Mouse (Mus musculus) gastrocnemius, postnatal 10 days (tissue): Measurements from ENCODE around the gene Bad. TPM values are rescaled to one million over a fixed set of nuclear protein-coding genes. Genes with fewer than 3 reads are reported as not detected.

Experiments used
- DNase-seq: peaks from one replicate; pipeline ENCODE4 v3.0.0; 2021; ENCODE audit warnings: mixed read lengths
- total RNA-seq, 2 experiments: library from RNA; stranded (reverse); gene quantifications; 2 replicates each; pipeline ENCODE4 v1.2.3; 2021

Bad gene
- total RNA-seq, 2 experiments from 2014 or later, result 16.0 to 21.4 TPM

DNA sequence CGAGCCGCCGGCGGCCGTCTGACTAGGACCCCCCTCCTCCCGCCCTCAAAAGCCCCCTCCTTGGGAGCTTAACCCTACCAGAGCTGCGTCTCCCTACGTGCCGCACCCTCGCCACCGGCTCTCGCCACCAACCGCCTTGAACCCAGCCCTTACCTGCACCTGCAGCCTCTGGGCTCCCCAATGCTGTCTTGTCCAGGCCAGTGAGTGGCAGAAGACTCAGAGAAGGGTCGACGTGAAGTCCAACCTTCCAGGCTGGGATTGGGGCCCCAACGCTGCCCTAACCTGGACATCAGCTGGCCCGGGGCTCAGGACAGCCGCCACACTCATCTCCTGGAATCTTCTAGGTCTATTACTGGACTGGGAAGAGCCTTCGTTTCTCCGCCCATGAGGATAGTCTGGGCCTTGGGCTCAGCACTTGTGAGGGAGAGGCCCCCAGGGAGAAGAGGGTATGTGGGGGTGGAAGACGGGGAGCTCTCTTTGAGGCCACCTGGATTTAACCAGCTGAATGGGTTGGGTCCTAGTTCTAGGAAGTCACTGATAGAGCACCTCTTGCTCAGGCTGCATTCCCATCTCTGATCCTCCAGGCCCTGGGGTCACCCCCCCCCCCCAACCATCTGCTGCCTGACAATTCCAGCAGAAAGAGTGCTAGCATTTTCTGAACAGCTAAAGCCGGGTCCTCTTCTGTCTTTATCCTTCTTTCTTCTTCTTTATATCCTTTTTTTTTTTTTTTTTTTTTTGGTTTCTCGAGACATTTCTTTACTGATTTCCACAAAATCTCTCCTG, 7.3 kb upstream of the Bad start, which contains the start of gene Kcnk4:
TSS of gene Kcnk4 (minus strand) at position 321 of the 783 bp plus-strand sequence.
- no peak for DNase-seq

- no peak for DNase-seq
Measured at GRCm38 (mm10) chr19:6936299-6936698, 5.4 kb upstream of the Bad start.

DNA sequence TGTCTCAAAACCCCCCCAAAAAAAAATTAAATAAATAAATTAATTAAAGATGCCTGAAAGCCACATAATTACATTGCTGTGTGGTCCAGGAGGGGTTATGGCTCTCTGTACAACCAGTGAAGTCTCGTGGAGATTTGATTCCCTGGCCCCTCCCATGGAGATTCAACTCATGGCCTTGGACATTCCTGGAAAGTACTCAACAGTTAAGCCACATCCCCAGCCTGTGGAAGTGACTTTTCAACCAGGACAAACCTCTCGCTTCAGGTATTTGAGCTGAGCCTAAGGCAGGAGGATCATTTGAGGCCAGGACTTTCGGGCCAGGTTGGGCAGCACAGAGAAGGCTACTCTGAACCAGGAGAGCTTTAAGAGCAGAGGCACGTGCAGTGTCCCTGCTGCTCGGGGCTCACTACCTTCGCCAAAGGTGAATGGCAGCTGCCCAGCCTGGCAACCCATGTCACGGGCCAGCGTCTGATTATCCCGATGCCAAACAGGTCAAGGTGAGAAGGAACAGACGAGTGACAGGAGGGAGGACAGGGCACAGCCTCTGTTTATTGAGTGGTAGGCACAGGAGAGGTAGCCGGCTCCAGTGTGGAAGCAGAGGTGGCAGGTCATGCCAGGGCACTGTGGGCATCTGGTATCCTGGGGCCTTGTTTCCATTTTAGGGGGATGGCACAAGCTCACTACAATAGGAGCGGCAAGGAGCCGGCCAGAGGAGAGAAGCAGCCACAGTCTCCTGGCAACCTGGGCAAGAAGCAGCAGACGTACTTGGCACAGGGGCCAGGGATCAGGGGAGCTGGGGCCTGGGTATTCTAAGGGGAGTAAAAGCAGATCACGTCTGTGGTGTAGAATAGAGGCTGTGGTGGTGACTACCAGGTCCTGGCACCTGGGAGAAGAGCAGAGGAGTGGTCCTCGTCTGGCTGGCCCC, 3.9 kb upstream of the Bad start:
- no peak for DNase-seq

DNA sequence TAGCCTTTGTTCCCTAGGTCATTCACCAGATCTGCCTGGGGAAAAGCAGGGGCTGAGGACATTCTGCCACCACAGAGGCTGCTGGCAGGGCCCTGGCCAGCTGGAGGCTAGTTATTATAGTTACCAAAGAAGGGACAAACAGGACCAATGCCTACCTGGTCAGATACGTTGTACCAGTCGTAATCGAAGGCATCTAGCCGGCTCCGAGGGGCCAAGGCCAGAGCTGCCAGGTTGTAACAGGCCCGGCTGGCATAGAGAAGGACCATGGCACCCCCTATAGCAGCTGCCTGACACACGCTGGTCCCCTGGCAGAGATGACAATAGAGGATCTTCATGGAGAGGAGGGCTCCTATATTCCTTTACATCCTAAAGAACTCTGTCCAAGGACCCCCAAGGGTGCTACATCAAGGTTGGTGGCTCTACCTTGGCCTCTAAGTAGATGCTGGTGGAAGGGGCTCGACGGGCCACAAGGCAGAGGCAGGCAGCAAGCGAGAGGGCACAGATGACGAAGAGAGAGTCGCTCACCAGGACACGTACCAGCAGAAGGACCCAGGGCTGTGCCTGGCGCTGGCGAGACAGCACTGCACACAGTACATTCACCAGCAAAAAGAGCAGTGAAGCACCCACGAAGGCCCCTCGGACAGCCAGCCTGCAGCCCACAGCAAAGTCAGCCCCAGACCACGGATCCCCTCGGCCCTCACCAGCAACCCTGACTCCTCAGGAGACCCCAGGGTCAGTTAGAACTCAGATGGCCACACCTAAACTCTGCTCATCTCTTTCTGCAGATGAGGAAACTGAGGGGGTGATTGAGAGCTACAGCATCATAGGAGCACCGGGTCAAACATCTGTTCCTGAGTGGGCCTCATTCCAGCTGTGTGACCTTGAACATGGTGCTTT, 2.3 kb upstream of the Bad start:
- DNase-seq, result no peak

DNA sequence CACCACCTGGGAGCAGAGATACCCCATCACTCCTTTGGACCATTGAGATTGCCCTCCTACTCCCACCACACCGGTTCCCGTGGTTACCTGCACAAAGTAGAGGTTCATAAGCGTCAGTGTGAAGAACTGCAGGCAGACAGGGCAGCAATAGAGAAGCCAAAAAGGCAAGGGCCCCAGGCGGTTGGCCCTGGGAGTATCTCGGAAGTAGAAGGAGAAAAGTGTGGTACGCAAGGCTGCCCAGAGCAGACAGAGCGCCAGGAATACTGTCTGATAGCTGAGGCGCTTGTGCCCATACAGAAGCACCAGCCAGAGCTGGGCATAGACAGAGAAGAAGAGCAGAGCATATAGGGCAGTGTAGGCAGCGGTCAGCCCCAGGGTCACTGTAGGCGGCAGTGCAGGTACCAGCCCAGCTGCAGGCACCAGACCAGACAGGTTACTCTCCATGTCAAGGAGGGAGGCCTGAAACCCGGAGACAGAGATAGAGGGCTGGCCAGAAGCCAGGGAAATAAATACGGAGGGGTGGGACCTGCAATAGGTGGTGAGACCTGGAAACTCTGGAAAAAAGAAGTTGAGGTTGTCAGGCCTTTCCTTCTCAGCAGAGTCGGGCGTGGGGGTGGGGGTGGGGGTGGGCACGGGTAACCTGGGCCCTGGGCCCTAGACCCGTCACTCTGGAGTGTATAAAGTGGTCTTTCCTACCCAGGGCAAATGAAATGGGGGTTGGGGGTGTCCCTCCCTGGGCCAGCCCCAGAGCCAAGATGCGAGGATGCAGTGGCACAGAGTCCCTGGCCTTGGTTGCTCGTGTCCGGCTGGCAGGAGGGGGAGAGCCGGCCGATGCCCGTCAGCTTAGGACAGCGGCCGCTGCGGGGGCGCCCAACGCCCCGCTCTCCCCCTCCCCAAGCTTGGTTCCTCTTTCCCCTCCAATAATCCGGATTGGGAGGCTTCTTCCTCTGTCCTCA, 987 bp upstream of the Bad start:
- no peak for DNase-seq

DNA sequence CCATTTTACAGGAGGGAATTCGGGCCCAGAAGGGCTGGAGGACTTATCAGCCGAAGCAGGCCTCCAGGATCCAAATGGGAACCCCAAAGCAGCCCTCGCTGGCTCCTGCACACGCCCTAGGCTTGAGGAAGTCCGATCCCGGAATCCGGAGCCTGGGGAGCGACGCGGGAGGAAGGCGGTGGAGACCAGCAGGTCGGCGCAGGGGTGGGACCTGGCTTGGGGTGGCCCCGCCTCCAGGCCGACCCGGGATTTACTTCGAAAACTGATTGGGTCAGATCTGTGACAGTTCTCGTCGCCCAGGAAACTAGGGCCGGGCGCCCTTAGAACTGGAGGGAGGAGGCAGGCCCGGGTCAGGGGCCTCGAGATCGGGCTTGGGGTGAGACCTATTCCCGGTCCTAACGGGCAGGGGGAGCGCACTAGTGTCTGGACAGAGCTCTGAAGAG, 609 bp downstream of the Bad start, which contains the start of gene Gpr137:
TSS of gene Gpr137 (minus strand) at position 232 of the 443 bp plus-strand sequence.
- DNase-seq, result peak; percentile 92

DNA sequence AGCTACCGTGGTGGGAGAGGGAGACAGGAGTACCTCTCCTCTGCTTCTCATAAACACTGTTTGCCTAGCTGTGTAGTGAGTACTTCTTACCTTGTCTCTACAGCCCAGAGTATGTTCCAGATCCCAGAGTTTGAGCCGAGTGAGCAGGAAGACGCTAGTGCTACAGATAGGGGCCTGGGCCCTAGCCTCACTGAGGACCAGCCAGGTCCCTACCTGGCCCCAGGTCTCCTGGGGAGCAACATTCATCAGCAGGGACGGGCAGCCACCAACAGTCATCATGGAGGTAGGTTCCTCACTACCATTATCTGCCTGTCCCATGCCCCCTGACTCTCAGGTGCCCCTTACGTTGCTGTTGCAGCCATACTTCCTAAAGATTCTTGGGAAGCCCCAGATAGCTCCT, 1.1 kb downstream of the Bad start:
- DNase-seq, result no peak

DNA sequence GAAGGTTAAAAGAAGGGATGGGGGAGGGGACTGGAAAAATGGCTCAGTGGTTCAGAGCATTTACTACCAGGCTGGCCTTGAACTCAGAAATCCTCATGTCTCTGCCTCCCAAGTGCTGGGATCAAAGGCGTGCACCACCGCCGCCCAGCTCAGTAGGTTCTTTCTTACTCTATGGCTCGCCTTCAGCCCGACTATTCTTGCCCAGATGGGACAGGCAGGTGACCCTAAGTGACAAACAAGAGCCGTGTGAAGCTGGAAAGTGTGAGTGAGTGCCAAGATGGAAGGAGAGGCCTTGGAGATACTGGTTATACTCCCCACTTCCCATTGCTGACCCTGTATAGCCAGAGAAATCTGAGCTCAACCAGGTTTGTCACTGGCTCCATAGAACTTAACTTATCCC, 2.0 kb downstream of the Bad start:
- DNase-seq, result no peak

GRCm38 (mm10) chr19:6947742-6948141, 6.1 kb downstream of the Bad start:
- no peak for DNase-seq

DNA sequence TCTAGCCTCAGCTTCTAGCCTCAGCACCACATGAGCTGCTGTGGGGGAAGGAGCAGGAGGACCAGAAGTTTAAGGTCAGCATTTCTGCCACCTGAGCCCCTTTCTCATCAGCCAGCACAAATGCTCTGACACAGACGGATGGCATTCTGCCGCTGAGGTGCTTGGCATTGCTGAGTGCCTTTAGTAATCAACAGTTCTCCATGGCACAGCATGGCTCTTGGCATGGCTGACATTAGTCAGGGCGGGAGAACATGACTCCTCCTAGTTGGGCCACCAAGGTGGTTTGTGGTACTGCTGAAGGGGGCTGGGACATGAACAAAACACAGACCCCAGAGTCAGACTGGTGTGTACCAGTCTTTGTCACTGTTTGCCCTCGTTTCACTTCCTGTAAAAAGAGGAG, 6.5 kb downstream of the Bad start:
- DNase-seq, result no peak

- no peak for DNase-seq
Measured at GRCm38 (mm10) chr19:6949532-6949931, 7.9 kb downstream of the Bad start.

- no peak for DNase-seq
Measured at GRCm38 (mm10) chr19:6949951-6950350, 8.3 kb downstream of the Bad start.

DNA sequence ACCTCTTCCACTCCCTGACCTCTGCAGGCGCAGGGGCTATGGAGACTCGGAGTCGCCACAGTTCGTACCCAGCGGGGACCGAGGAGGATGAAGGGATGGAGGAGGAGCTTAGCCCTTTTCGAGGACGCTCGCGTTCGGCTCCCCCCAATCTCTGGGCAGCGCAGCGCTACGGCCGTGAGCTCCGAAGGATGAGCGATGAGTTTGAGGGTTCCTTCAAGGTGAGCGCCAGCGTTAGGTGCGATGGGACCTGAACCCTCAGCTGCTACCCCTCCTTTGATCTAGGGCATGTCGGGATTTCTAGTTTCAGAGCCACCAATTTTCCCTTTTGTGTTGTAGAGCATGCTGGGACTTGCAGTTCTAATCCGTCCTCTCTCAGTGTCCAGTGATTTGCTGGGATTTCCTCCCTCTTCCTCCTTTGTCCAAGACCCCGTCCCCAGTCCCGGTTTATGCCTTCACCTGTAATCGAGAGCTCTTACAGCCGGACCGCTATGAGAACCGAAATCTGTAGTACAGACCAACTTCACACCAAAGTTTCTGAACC, 9.0 kb downstream of the Bad start:
- DNase-seq, result no peak

GRCm38 (mm10) chr19:6951381-6951968, 9.8 kb downstream of the Bad start:
- peak; percentile 87 for DNase-seq

GRCm38 (mm10) chr19:6951994-6952711, 10.5 kb downstream of the Bad start:
- DNase-seq, result peak; percentile 81

DNA sequence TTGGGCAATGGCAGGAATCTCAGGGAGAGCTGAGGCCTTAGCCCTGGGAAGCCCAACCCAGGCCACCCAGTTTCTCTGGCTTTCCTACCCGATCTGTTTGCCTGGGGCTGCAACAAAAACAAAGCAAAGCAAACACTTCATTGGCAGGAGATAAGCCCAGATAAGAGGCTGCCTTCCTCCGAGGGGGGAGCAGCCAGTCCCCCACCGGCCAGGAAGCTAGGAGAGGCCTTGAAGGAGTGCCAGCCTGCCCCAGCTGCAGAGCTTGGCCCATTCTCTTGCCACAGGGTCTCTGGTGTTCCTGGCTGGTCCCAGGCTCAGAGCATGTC, 11.0 kb downstream of the Bad start:
- no peak for DNase-seq

DNA sequence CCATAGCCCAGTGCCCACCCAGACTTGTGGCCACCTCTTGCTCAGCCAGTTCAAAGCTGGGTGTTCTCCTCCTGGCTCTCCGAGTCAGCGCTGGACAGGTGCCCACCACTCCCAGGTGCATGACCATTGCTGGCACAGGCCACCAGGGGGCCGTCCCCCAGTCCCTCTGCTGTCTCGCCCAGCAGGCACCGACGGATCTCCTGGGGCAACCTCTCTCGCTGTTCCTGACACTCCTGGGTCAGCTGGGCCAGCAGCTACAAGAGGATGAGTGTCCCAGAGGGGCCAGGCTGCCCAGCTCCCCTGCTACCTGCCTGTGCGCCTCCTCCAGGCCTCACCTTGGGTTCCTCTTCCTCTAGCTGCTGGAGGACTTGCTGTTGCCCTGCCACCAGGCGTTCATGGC, 12.4 kb downstream of the Bad start:
- DNase-seq, result peak; percentile 57

- DNase-seq, result no peak
Measured at GRCm38 (mm10) chr19:6955424-6955823, 13.8 kb downstream of the Bad start.

DNA sequence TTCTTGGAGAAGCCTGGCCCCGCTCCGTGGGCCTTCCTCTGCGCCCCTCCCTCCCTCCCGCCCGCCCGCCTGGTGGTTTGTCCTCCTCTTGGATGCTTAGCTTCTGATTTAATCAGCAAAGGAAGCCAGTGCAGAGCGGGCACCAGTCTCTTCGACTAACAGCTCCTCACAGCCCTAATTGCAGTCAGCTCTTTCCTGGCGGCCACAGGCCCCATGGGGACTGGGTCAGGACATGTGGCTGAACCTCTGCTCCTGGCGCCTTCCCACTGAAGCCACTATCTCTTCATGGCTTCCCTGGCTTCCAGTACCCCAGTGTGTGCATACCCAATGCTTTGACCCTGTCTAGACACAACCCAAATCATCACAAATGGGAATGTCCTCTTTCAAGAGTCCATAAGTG, 14.8 kb downstream of the Bad start:
- no peak for DNase-seq
